Mouse (Mus musculus): ENCODE measurements around the gene Ano2. TPM values are rescaled to one million over a fixed set of nuclear protein-coding genes. Genes with fewer than 3 reads are reported as not detected.
A peak's percentile ranks its signal among the peaks of the same experiment; 100 is the strongest.

The Ano2 gene
- polyA plus RNA-seq, 1 experiment from 2014 or later: 0.30 TPM

DNA sequence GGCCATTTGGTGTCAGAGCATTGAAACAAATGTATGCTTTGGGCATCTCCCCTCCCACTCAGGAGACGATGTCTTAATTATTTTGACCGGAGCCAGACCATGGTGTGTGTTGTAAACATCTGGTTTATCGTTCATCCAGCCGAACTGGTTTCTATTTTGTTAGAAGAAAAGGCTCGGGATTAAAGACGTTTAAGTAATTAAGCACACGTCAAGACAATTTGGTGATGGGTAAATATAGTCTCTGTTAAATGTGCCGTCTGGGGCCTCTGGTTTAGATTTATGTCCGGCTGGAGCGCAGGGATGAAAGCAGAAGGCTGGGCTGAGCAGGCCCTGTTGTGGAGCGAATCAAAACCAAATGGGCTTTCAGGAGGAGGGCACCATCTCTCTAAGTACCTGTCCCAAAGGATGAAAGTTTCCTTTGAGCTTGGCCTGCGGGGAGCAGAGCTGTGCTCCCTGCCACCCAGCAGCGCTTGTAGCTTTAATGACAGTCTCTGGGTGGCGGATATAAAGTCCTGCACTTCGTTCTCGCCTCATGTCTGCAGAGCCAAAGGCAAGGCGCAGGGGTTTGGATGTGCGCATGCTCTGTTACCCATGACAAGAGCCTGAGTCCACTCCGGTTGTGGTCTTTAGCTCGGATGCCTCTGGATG, 113.3 kb downstream of the Ano2 start:
- H3K4me3 ChIP-seq (ENCODE audit: low read length): peak overlapping the region; percentile 8; the same call in 1 of the 2 replicates
- peaks cover 14% of the 10 kb centered on the region for H3K4me1 ChIP-seq (ENCODE audit: insufficient read depth, low read length)
- peak overlapping the region; percentile 44; the same call in 1 of the 2 replicates for H3K9ac ChIP-seq (replicated peaks; ENCODE audit: low read length)
- peak; percentile 31; the same call in 1 of the 2 replicates for ATAC-seq (ENCODE audit: low FRiP score, low TSS enrichment)
- H3K27ac ChIP-seq (ENCODE audit: low read length): no peak overlapping the region
- WGBS: 12% methylated on average over 20 of the region's 20 CpGs
- peak overlapping the region; percentile 49 for H3K4me2 ChIP-seq (replicated peaks; ENCODE audit: low read depth, low read length)
- H3K9me3 ChIP-seq (ENCODE audit: low read length): no peaks in the 10 kb centered on the region
- H3K27me3 ChIP-seq (ENCODE audit: insufficient read depth, low read length): no peaks in the 10 kb centered on the region
- no peaks in the 10 kb centered on the region for H3K36me3 ChIP-seq (ENCODE audit: insufficient read depth, low read length)

DNA sequence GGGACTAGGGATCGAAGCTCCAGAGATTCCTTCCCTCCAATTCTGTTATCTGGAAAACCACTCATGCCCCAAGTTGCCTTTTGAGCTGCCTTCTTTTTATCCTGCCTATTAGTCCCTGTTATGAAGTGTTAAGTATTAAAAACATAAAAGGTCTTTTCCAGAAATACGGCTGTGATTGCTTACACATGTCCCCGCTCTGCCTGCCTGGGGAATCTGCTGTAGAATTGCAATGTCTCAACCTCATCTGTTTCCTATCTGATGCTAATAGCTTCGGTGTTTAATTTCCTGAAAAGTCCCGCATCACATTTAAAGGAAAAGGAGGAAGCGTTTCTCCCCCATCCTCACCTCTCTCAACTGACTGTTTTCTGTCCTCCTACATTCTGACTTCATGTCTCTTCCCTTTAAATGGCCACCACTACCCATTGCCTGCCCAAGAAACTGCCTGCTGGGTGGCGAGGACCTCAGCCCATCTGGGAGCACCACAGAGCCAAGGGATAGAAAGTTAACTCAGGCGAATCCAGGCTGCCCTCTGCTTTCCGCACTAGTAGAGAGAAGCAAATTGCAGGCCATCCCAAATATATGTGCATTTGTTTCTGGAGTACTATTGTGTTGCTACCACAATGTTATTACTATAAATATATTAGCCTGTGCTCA, 118.9 kb downstream of the Ano2 start:
- Histone ChIP-seq H3K9ac (replicated peaks; ENCODE audit: low read length) (no peak overlapping the region), H3K36me3 (ENCODE audit: insufficient read depth, low read length) (no peaks in the 10 kb centered on the region), H3K27ac (ENCODE audit: low read length) (no peak overlapping the region), H3K4me2 (replicated peaks; ENCODE audit: low read depth, low read length) (no peak overlapping the region), H3K4me3 (ENCODE audit: low read length) (no peak overlapping the region), H3K27me3 (ENCODE audit: insufficient read depth, low read length) (no peaks in the 10 kb centered on the region), H3K9me3 (ENCODE audit: low read length) (no peaks in the 10 kb centered on the region), H3K4me1 (ENCODE audit: insufficient read depth, low read length) (0 out of 2 replicates have a peak, but pooled peaks cover 3% of the 10 kb centered on the region)
- 57% methylated on average over 9 of the region's 9 CpGs for WGBS
- ATAC-seq (ENCODE audit: low FRiP score, low TSS enrichment): no peak

DNA sequence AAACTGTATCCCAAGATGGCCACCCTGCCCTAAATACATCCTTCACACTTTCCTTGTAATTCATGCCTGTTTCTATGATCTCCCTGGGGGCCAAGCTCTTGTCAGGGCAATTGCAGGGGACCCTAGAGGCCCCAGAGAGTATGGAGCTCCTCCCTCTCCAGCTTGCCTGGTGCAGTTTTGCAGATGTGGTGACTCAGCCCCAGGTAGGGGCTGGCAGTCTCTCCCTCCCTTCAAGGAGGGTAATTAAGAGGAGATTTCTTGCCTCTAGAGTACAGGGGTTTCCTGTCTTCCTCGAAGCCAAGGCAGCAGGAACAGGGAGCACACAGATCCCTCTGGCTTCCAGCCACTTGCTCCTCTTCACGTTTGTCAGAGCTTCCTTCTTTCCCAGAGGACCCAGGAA, 121.2 kb downstream of the Ano2 start:
- Histone ChIP-seq H3K9ac (replicated peaks; ENCODE audit: low read length) (no peak overlapping the region), H3K9me3 (ENCODE audit: low read length) (no peaks in the 10 kb centered on the region), H3K27ac (ENCODE audit: low read length) (no peak overlapping the region), H3K36me3 (ENCODE audit: insufficient read depth, low read length) (no peaks in the 10 kb centered on the region), H3K4me3 (ENCODE audit: low read length) (no peak overlapping the region), H3K27me3 (ENCODE audit: insufficient read depth, low read length) (no peaks in the 10 kb centered on the region), H3K4me1 (ENCODE audit: insufficient read depth, low read length) (no peaks in the 10 kb centered on the region), H3K4me2 (replicated peaks; ENCODE audit: low read depth, low read length) (no peak overlapping the region)
- no peak for ATAC-seq (ENCODE audit: low FRiP score, low TSS enrichment)
- 3% methylated on average over 2 of the region's 2 CpGs for WGBS

DNA sequence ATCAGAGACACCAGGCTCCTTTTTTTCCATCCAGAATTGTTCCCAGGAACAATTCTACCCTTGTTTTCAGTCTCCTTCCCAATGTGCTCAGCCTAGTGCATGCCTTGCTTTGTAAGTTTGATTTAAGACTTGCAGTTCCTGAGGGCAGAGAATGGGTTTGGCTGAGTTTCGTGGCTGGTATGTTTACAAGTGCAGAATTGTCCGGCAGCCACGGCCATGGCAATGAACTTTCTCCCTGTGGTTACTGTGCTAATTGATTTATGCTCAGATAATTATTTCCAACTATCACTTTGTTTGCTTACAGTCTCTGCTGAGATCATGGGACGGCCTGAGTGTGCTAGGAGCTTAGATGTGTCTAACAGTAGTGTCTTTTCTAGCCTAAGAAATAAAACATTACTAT, 147.9 kb downstream of the Ano2 start:
- no peaks in the 10 kb centered on the region for H3K27me3 ChIP-seq (ENCODE audit: insufficient read depth, low read length)
- H3K9ac ChIP-seq (replicated peaks; ENCODE audit: low read length): no peak overlapping the region
- ATAC-seq (ENCODE audit: low FRiP score, low TSS enrichment): peak; percentile 31; the same call in 1 of the 2 replicates
- H3K4me3 ChIP-seq (ENCODE audit: low read length): no peak overlapping the region
- peaks cover 3% of the 10 kb centered on the region; the same call in 1 of the 2 replicates for H3K4me1 ChIP-seq (ENCODE audit: insufficient read depth, low read length)
- no peaks in the 10 kb centered on the region for H3K36me3 ChIP-seq (ENCODE audit: insufficient read depth, low read length)
- 14% methylated on average over 4 of the region's 4 CpGs for WGBS
- H3K9me3 ChIP-seq (ENCODE audit: low read length): no peaks in the 10 kb centered on the region; the same call in 1 of the 2 replicates
- no peak overlapping the region for H3K4me2 ChIP-seq (replicated peaks; ENCODE audit: low read depth, low read length)
- no peak overlapping the region for H3K27ac ChIP-seq (ENCODE audit: low read length)

DNA sequence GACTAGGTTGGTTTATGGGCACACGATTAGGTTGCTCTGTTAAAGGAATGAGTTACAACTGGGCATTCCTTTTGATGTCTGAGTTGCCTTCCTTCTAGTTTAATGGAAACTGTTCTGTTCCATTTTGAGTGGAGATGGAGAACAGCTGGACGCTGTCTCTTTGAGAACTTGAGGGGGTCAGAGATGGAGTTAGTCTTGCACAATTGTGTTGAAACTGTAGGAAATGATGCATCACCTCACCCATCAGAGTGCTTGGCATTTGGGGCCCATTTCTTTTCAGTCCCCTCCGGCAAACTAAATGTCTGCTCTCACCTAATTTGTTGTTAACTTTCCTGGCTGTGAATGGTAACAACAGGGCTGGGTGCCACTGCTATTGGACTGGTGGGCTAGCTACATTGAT, 151.1 kb downstream of the Ano2 start:
- Histone ChIP-seq H3K36me3 (ENCODE audit: insufficient read depth, low read length) (no peaks in the 10 kb centered on the region), H3K27ac (ENCODE audit: low read length) (no peak overlapping the region), H3K27me3 (ENCODE audit: insufficient read depth, low read length) (no peaks in the 10 kb centered on the region), H3K4me3 (ENCODE audit: low read length) (no peak overlapping the region), H3K4me1 (ENCODE audit: insufficient read depth, low read length) (peaks cover 3% of the 10 kb centered on the region; the same call in 1 of the 2 replicates), H3K9ac (replicated peaks; ENCODE audit: low read length) (no peak overlapping the region), H3K9me3 (ENCODE audit: low read length) (no peaks in the 10 kb centered on the region; the same call in 1 of the 2 replicates), H3K4me2 (replicated peaks; ENCODE audit: low read depth, low read length) (no peak overlapping the region)
- ATAC-seq (ENCODE audit: low FRiP score, low TSS enrichment): no peak
- WGBS: 42% methylated on average over 3 of the region's 3 CpGs

DNA sequence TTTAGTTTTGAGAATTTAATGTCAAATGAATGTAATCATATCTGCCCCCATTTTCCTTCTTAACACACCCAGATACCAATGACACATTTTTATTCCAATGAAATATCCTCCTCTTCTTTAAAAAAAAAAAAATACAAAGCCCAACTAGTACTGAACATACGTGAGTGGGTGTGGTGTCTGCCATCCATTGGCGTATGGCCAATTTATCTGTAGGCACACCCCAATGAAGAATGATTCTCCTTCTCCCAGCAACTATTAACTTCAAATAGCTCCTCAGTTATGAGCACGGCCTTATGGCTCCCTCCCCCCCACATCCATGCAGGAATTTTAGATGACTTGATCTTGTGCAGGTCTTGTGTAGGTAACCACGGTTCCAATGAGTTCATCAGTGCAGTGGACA, 161.0 kb downstream of the Ano2 start:
- Histone ChIP-seq H3K27me3 (ENCODE audit: insufficient read depth, low read length) (no peaks in the 10 kb centered on the region), H3K9me3 (ENCODE audit: low read length) (no peaks in the 10 kb centered on the region), H3K4me3 (ENCODE audit: low read length) (no peak overlapping the region), H3K4me1 (ENCODE audit: insufficient read depth, low read length) (no peaks in the 10 kb centered on the region), H3K27ac (ENCODE audit: low read length) (no peak overlapping the region), H3K4me2 (replicated peaks; ENCODE audit: low read depth, low read length) (no peak overlapping the region), H3K9ac (replicated peaks; ENCODE audit: low read length) (no peak overlapping the region), H3K36me3 (ENCODE audit: insufficient read depth, low read length) (no peaks in the 10 kb centered on the region)
- ATAC-seq (ENCODE audit: low FRiP score, low TSS enrichment): no peak
- 88% methylated on average over 4 of the region's 4 CpGs for WGBS

DNA sequence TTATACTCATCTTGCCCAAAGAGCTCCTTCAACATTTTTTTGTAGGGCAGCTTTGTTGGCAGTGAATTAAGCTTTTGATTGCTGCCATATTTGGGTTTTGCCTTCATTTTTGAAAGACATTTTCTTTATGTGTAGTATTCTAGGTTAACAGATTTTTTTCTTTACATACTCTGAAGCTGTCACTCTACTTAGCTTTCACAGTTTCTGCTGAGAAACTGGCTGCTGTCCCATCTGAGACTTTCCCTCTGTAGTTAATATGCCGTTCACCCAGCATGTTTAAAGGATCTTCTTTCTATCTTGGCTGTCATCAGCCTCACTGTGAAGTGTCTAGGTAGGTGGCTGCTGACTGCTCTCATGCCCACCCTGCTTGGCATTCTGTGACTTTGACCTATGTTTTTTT, 168.1 kb downstream of the Ano2 start:
- no peaks in the 10 kb centered on the region for H3K9me3 ChIP-seq (ENCODE audit: low read length)
- no peak overlapping the region for H3K27ac ChIP-seq (ENCODE audit: low read length)
- H3K36me3 ChIP-seq (ENCODE audit: insufficient read depth, low read length): no peaks in the 10 kb centered on the region
- H3K4me1 ChIP-seq (ENCODE audit: insufficient read depth, low read length): no peaks in the 10 kb centered on the region
- H3K9ac ChIP-seq (replicated peaks; ENCODE audit: low read length): no peak overlapping the region
- no peak overlapping the region for H3K4me2 ChIP-seq (replicated peaks; ENCODE audit: low read depth, low read length)
- 44% methylated on average over 1 of the region's 1 CpGs for WGBS
- no peak overlapping the region for H3K4me3 ChIP-seq (ENCODE audit: low read length)
- no peak for ATAC-seq (ENCODE audit: low FRiP score, low TSS enrichment)
- no peaks in the 10 kb centered on the region for H3K27me3 ChIP-seq (ENCODE audit: insufficient read depth, low read length)

DNA sequence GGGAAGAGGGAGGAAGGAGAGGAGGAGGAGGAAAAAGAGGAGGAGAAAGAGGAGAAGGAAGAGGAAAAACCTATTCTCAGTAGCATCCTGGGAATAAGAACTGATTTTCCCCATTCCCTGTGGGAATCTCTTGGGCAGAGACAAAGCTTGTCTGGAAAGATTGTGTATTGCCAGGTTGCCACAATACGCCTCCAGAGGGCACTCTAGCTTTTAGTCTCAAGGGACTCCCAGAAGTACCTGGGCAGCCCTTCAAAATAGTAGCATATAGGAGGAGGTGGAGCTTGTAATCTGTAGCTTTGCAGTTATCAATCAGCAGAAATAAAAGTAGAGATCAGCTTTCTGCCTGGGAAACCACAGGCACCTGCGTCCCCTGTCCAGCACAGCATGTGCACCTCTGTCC, 178.3 kb downstream of the Ano2 start:
- ATAC-seq (ENCODE audit: low FRiP score, low TSS enrichment): no peak
- WGBS: 27% methylated on average over 2 of the region's 2 CpGs

DNA sequence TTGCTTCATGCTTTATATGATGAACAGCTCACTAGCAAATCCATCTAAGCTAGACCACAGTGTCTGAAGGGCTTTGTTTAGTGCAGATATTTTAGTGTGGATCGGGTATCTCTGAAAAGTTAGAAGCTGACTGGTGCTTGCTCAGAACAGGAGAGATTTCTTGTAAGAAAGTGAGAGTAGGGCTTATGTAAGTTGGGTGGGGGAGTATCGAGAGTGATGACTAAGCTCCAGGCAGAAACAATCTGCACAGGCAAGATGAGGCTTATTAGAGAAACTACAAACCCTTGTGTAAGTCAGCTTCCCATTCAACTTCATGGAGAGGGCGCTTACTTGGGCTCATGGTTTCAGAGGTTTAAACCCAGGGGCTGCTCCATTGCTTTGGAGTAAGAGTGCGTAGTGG, 181.3 kb downstream of the Ano2 start:
- Histone ChIP-seq H3K36me3 (ENCODE audit: insufficient read depth, low read length) (no peaks in the 10 kb centered on the region), H3K27me3 (ENCODE audit: insufficient read depth, low read length) (no peaks in the 10 kb centered on the region), H3K4me3 (ENCODE audit: low read length) (no peak overlapping the region), H3K4me1 (ENCODE audit: insufficient read depth, low read length) (no peaks in the 10 kb centered on the region), H3K27ac (ENCODE audit: low read length) (no peak overlapping the region), H3K9me3 (ENCODE audit: low read length) (no peaks in the 10 kb centered on the region), H3K4me2 (replicated peaks; ENCODE audit: low read depth, low read length) (no peak overlapping the region), H3K9ac (replicated peaks; ENCODE audit: low read length) (no peak overlapping the region)
- 85% methylated on average over 4 of the region's 4 CpGs for WGBS
- ATAC-seq (ENCODE audit: low FRiP score, low TSS enrichment): no peak

More for the DNA sequence above, 178.3 kb downstream of the Ano2 start:
- Histone ChIP-seq H3K9ac (replicated peaks; ENCODE audit: low read length) (no peak overlapping the region), H3K4me2 (replicated peaks; ENCODE audit: low read depth, low read length) (no peak overlapping the region), H3K4me1 (ENCODE audit: insufficient read depth, low read length) (no peaks in the 10 kb centered on the region), H3K9me3 (ENCODE audit: low read length) (no peaks in the 10 kb centered on the region), H3K4me3 (ENCODE audit: low read length) (no peak overlapping the region), H3K27ac (ENCODE audit: low read length) (no peak overlapping the region), H3K27me3 (ENCODE audit: insufficient read depth, low read length) (no peaks in the 10 kb centered on the region), H3K36me3 (ENCODE audit: insufficient read depth, low read length) (no peaks in the 10 kb centered on the region)

DNA sequence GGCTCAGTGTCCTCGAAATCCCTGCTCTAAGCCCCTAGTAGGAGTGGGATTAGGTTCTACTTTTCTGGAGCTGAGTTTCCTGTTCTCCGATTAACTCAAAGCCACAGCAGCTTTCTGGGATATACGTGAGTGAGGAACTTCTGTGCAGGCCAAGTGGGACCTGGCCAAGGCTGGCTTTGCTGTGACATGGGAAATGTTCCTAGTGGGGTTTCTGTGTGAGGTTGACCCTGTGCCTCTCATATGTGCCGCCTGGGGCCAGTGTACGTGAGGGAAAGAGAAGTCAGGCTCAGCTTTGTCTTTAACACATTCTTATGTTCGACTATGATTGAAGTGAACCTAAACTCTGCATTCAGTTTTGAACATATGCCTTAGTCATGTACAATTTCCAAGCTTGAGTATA, 184.5 kb downstream of the Ano2 start:
- ATAC-seq (ENCODE audit: low FRiP score, low TSS enrichment): no peak
- WGBS: 82% methylated on average over 6 of the region's 6 CpGs
- Histone ChIP-seq H3K4me2 (replicated peaks; ENCODE audit: low read depth, low read length) (no peak overlapping the region), H3K27me3 (ENCODE audit: insufficient read depth, low read length) (no peaks in the 10 kb centered on the region), H3K4me1 (ENCODE audit: insufficient read depth, low read length) (no peaks in the 10 kb centered on the region), H3K36me3 (ENCODE audit: insufficient read depth, low read length) (no peaks in the 10 kb centered on the region), H3K9ac (replicated peaks; ENCODE audit: low read length) (no peak overlapping the region), H3K4me3 (ENCODE audit: low read length) (no peak overlapping the region), H3K9me3 (ENCODE audit: low read length) (no peaks in the 10 kb centered on the region), H3K27ac (ENCODE audit: low read length) (no peak overlapping the region)

Data from kidney, embryonic 16.5 days (tissue).